Mouse (Mus musculus): ENCODE results near the gene Chrnb2.
A peak's percentile ranks its signal among the peaks of the same experiment; 100 is the strongest.

DNA sequence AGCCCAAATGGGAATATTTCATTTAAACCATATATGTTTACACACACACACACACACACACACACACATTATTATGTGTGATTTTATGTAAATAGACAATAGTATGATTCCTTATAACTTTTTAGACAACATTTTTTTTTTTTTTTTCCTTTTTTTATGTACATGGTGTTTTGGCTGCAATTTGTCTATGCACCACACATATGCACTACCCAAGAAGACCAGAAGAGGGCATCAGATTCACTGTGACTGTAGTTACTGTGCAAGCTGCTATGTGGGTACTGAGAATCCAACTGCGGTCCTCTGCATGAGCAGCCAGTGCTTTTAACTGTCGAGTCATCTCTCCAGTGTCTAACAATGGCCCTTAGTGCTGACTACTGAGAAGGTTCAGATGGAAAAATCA, 42.3 kb upstream of the Chrnb2 start:
- TF ChIP-seq POLR2A (IDR thresholded peaks at IDR 0.05; ENCODE audit: insufficient read depth, low read depth, low read length) (no peak), CTCF (IDR thresholded peaks at IDR 0.05) (peak; percentile 46)

All from heart, adult 2 months (tissue).